Mouse (Mus musculus): ENCODE results near the gene Lmntd1. TPM values are rescaled to one million over a fixed set of nuclear protein-coding genes. Genes with fewer than 3 reads are reported as not detected.
A peak's percentile ranks its signal among the peaks of the same experiment; 100 is the strongest.

Lmntd1 gene
- polyA plus RNA-seq, 1 experiment from 2014 or later = 1.1 TPM

DNA sequence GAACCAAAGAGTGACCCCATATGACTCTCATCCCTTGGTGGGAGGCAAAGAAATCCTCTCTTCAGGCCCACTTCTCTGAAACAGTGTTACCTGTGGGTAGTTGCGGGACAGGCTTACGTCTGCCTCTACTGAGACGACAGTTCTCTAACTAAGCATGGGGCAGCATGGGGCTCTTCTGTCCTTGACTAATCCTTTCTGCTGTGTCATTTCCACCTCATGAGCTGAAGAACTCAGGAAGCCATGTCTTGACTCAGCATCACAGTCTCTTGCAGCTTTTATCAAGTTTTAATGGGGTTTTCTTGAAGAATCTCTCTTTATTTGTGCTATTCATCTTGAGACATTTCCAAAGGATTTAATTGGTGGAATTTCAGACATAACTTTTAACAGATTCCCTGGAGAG, 61.3 kb downstream of the Lmntd1 start:
- ATAC-seq (ENCODE audit: insufficient read depth, low FRiP score) = no peak
- H3K36me3 ChIP-seq (ENCODE audit: control insufficient read depth, insufficient read depth, low read length) = no peaks in the 10 kb centered on the region
- no peak overlapping the region for H3K27ac ChIP-seq (ENCODE audit: low read length)
- no peak overlapping the region for H3K9ac ChIP-seq (ENCODE audit: low read length)
- 92% methylated on average over 3 of the region's 3 CpGs for WGBS
- H3K27me3 ChIP-seq (ENCODE audit: control insufficient read depth, insufficient read depth, low read length) = no peaks in the 10 kb centered on the region
- no peaks in the 10 kb centered on the region for H3K9me3 ChIP-seq (replicated peaks; ENCODE audit: control insufficient read depth, low read length)
- no peak overlapping the region for H3K4me2 ChIP-seq (ENCODE audit: low read depth, low read length)
- no peak overlapping the region for H3K4me3 ChIP-seq (replicated peaks; ENCODE audit: low read length)
- 0 out of 2 replicates have a peak, but pooled peaks cover 4% of the 10 kb centered on the region for H3K4me1 ChIP-seq (ENCODE audit: control insufficient read depth, insufficient read depth, low read length)

DNA sequence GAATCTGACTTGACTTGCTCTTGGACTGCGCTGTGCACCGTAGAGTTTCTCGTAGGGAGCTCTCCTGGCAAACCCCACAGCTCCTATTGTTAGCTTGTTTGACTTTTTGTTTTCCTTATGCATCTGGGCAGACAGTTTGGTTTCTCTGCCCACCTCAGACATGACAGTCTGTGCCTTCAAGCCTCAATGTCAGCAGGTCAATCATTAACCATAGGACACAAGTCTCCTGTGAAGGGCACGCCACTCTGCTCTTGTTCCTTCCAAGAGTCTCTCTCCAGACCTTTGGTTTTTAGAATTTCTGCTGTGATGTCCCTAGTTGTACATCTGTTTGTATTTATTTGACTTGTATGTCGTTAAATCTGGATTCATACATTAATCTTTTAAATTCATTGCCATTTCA, 63.1 kb downstream of the Lmntd1 start:
- no peaks in the 10 kb centered on the region for H3K9me3 ChIP-seq (replicated peaks; ENCODE audit: control insufficient read depth, low read length)
- H3K27me3 ChIP-seq (ENCODE audit: control insufficient read depth, insufficient read depth, low read length) = no peaks in the 10 kb centered on the region
- ATAC-seq (ENCODE audit: insufficient read depth, low FRiP score) = no peak
- 79% methylated on average over 5 of the region's 5 CpGs for WGBS
- no peaks in the 10 kb centered on the region for H3K36me3 ChIP-seq (ENCODE audit: control insufficient read depth, insufficient read depth, low read length)
- H3K4me1 ChIP-seq (ENCODE audit: control insufficient read depth, insufficient read depth, low read length) = peaks cover under 1% of the 10 kb centered on the region; the same call in 1 of the 2 replicates
- no peak overlapping the region for H3K4me3 ChIP-seq (replicated peaks; ENCODE audit: low read length)
- H3K4me2 ChIP-seq (ENCODE audit: low read depth, low read length) = no peak overlapping the region
- no peak overlapping the region for H3K27ac ChIP-seq (ENCODE audit: low read length)
- H3K9ac ChIP-seq (ENCODE audit: low read length) = no peak overlapping the region

- H3K27ac ChIP-seq (ENCODE audit: low read length) = peak overlapping the region; percentile 43; the same call in 1 of the 2 replicates
- no peak overlapping the region for H3K4me2 ChIP-seq (ENCODE audit: low read depth, low read length)
Measured at GRCm38 (mm10) chr6:145545927-145546641, 68.0 kb downstream of the Lmntd1 start.

DNA sequence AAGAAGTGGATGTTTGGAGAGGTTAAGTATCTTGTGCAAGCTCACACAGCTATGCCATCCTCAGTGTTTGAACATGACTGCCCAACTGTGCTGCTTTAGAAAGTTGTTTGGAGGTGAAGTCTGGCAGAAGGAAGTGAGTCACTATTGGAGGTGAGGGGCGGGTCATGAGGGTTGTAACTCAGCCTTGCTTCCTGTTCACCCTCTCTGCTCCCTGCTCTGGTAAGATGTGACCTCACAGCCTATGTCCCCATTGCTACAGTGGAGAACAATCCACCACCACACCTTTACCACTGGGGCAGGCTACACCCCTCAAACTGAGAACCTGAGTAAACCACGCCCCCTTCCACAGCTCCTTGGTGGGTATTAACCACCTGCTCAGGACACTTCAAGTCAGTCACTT, 69.3 kb downstream of the Lmntd1 start:
- WGBS = 92% methylated on average over 2 of the region's 2 CpGs
- no peak overlapping the region for H3K4me3 ChIP-seq (replicated peaks; ENCODE audit: low read length)
- H3K27ac ChIP-seq (ENCODE audit: low read length) = peak overlapping the region; percentile 53; the same call in 1 of the 2 replicates
- no peak overlapping the region for H3K9ac ChIP-seq (ENCODE audit: low read length)
- no peaks in the 10 kb centered on the region for H3K27me3 ChIP-seq (ENCODE audit: control insufficient read depth, insufficient read depth, low read length)
- H3K4me2 ChIP-seq (ENCODE audit: low read depth, low read length) = no peak overlapping the region
- H3K36me3 ChIP-seq (ENCODE audit: control insufficient read depth, insufficient read depth, low read length) = no peaks in the 10 kb centered on the region; the same call in 1 of the 2 replicates
- H3K9me3 ChIP-seq (replicated peaks; ENCODE audit: control insufficient read depth, low read length) = peaks cover 5% of the 10 kb centered on the region
- ATAC-seq (ENCODE audit: insufficient read depth, low FRiP score) = no peak; the same call in 1 of the 2 replicates
- H3K4me1 ChIP-seq (ENCODE audit: control insufficient read depth, insufficient read depth, low read length) = peaks cover 5% of the 10 kb centered on the region; the same call in 1 of the 2 replicates

More at GRCm38 (mm10) chr6:145545927-145546641, 68.0 kb downstream of the Lmntd1 start:
- Histone ChIP-seq H3K9ac (ENCODE audit: low read length) (no peak overlapping the region), H3K9me3 (replicated peaks; ENCODE audit: control insufficient read depth, low read length) (peaks cover 5% of the 10 kb centered on the region), H3K4me1 (ENCODE audit: control insufficient read depth, insufficient read depth, low read length) (peaks cover 5% of the 10 kb centered on the region; the same call in 1 of the 2 replicates), H3K27me3 (ENCODE audit: control insufficient read depth, insufficient read depth, low read length) (no peaks in the 10 kb centered on the region), H3K4me3 (replicated peaks; ENCODE audit: low read length) (no peak overlapping the region), H3K36me3 (ENCODE audit: control insufficient read depth, insufficient read depth, low read length) (no peaks in the 10 kb centered on the region; the same call in 1 of the 2 replicates)
- ATAC-seq (ENCODE audit: insufficient read depth, low FRiP score) = peak; percentile 57; the same call in 1 of the 2 replicates
- WGBS = 46% methylated on average over 13 of the region's 13 CpGs

DNA sequence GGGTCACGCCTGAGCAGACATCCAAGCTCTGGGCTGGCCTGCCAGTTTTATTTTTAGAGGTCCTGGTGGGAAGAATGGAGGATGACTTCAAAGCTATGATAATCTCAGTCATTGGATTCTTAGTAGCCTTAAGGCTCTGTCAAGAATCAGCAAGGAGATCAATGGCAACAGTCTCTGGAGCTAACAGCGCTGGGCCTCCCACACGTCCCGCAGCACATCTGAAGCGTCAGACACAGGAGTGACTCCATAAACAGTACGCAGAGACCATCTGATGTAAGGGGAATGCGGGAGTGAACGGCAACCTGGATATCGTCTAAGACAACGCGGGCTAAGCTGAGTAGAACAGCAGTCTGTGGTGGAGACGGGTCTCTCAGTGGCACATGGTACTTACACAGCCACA, 69.8 kb downstream of the Lmntd1 start:
- Histone ChIP-seq H3K4me3 (replicated peaks; ENCODE audit: low read length) (no peak overlapping the region), H3K9me3 (replicated peaks; ENCODE audit: control insufficient read depth, low read length) (peaks cover 5% of the 10 kb centered on the region), H3K4me1 (ENCODE audit: control insufficient read depth, insufficient read depth, low read length) (peaks cover 8% of the 10 kb centered on the region; the same call in 1 of the 2 replicates), H3K27ac (ENCODE audit: low read length) (no peak overlapping the region), H3K4me2 (ENCODE audit: low read depth, low read length) (no peak overlapping the region), H3K27me3 (ENCODE audit: control insufficient read depth, insufficient read depth, low read length) (no peaks in the 10 kb centered on the region), H3K9ac (ENCODE audit: low read length) (no peak overlapping the region), H3K36me3 (ENCODE audit: control insufficient read depth, insufficient read depth, low read length) (no peaks in the 10 kb centered on the region; the same call in 1 of the 2 replicates)
- WGBS = 69% methylated on average over 12 of the region's 12 CpGs
- ATAC-seq (ENCODE audit: insufficient read depth, low FRiP score) = no peak

DNA sequence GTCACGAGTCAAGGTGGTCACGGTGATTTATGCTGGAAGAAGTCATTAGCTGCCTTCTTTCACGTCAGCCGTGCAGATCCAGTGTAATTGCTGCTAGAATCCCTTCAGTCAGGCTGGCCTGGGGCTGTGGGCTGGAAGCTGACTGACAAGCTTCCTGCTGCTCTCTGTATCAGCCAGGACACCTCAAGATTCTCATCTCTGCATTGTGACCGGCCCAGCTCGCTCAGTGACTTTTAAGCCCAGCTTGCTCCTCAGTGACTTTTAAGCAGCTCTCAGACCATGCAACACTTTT, 74.6 kb downstream of the Lmntd1 start:
- no peak overlapping the region for H3K9ac ChIP-seq (ENCODE audit: low read length)
- 30% methylated on average over 6 of the region's 6 CpGs for WGBS
- H3K27me3 ChIP-seq (ENCODE audit: control insufficient read depth, insufficient read depth, low read length) = no peaks in the 10 kb centered on the region
- H3K4me1 ChIP-seq (ENCODE audit: control insufficient read depth, insufficient read depth, low read length) = peaks cover 11% of the 10 kb centered on the region; the same call in 1 of the 2 replicates
- no peaks in the 10 kb centered on the region; the same call in 1 of the 2 replicates for H3K36me3 ChIP-seq (ENCODE audit: control insufficient read depth, insufficient read depth, low read length)
- H3K4me2 ChIP-seq (ENCODE audit: low read depth, low read length) = no peak overlapping the region
- H3K27ac ChIP-seq (ENCODE audit: low read length) = peak overlapping the region; percentile 53; the same call in 1 of the 2 replicates
- peaks cover 5% of the 10 kb centered on the region for H3K9me3 ChIP-seq (replicated peaks; ENCODE audit: control insufficient read depth, low read length)
- ATAC-seq (ENCODE audit: insufficient read depth, low FRiP score) = no peak
- no peak overlapping the region for H3K4me3 ChIP-seq (replicated peaks; ENCODE audit: low read length)

- peaks cover 11% of the 10 kb centered on the region; the same call in 1 of the 2 replicates for H3K4me1 ChIP-seq (ENCODE audit: control insufficient read depth, insufficient read depth, low read length)
- no peak overlapping the region for H3K4me3 ChIP-seq (replicated peaks; ENCODE audit: low read length)
- no peaks in the 10 kb centered on the region for H3K27me3 ChIP-seq (ENCODE audit: control insufficient read depth, insufficient read depth, low read length)
- peak; percentile 35; the same call in 1 of the 2 replicates for ATAC-seq (ENCODE audit: insufficient read depth, low FRiP score)
- peaks cover 5% of the 10 kb centered on the region for H3K9me3 ChIP-seq (replicated peaks; ENCODE audit: control insufficient read depth, low read length)
- H3K9ac ChIP-seq (ENCODE audit: low read length) = no peak overlapping the region
- WGBS = 36% methylated on average over 11 of the region's 11 CpGs
- no peak overlapping the region for H3K4me2 ChIP-seq (ENCODE audit: low read depth, low read length)
- H3K36me3 ChIP-seq (ENCODE audit: control insufficient read depth, insufficient read depth, low read length) = no peaks in the 10 kb centered on the region; the same call in 1 of the 2 replicates
- peak overlapping the region; percentile 53 for H3K27ac ChIP-seq (ENCODE audit: low read length)
Measured at GRCm38 (mm10) chr6:145538787-145539567, 75.1 kb downstream of the Lmntd1 start.

- no peak for ATAC-seq (ENCODE audit: insufficient read depth, low FRiP score)
- H3K36me3 ChIP-seq (ENCODE audit: control insufficient read depth, insufficient read depth, low read length) = no peaks in the 10 kb centered on the region
- no peaks in the 10 kb centered on the region for H3K9me3 ChIP-seq (replicated peaks; ENCODE audit: control insufficient read depth, low read length)
- H3K4me1 ChIP-seq (ENCODE audit: control insufficient read depth, insufficient read depth, low read length) = no peaks in the 10 kb centered on the region
- no peaks in the 10 kb centered on the region for H3K27me3 ChIP-seq (ENCODE audit: control insufficient read depth, insufficient read depth, low read length)
- H3K27ac ChIP-seq (ENCODE audit: low read length) = no peak overlapping the region
- H3K4me3 ChIP-seq (replicated peaks; ENCODE audit: low read length) = no peak overlapping the region
- 70% methylated on average over 3 of the region's 3 CpGs for WGBS
- no peak overlapping the region for H3K4me2 ChIP-seq (ENCODE audit: low read depth, low read length)
- no peak overlapping the region for H3K9ac ChIP-seq (ENCODE audit: low read length)
Measured at GRCm38 (mm10) chr6:145530464-145530863, 83.7 kb downstream of the Lmntd1 start.

GRCm38 (mm10) chr6:145523337-145523736, 90.8 kb downstream of the Lmntd1 start:
- Histone ChIP-seq H3K9ac (ENCODE audit: low read length) (no peak overlapping the region), H3K4me2 (ENCODE audit: low read depth, low read length) (no peak overlapping the region), H3K9me3 (replicated peaks; ENCODE audit: control insufficient read depth, low read length) (no peaks in the 10 kb centered on the region), H3K36me3 (ENCODE audit: control insufficient read depth, insufficient read depth, low read length) (no peaks in the 10 kb centered on the region), H3K4me3 (replicated peaks; ENCODE audit: low read length) (no peak overlapping the region), H3K4me1 (ENCODE audit: control insufficient read depth, insufficient read depth, low read length) (no peaks in the 10 kb centered on the region), H3K27ac (ENCODE audit: low read length) (no peak overlapping the region), H3K27me3 (ENCODE audit: control insufficient read depth, insufficient read depth, low read length) (no peaks in the 10 kb centered on the region)
- WGBS = 84% methylated on average over 9 of the region's 9 CpGs
- ATAC-seq (ENCODE audit: insufficient read depth, low FRiP score) = no peak

Data from stomach, embryonic 16.5 days (tissue).